Mouse (Mus musculus) kidney, embryonic 14.5 days (tissue): ENCODE results near the gene Map1s. TPM values are rescaled to one million over a fixed set of nuclear protein-coding genes. Genes with fewer than 3 reads are reported as not detected.

Experiments used
- ATAC-seq: fragments of 200-750 bp; cut with Nextera tagmentation; 2 replicates; pipeline ENCODE4 v1.8.0; 2017; ENCODE audit warnings: moderate number of reproducible peaks, mild to moderate bottlenecking, moderate TSS enrichment, moderate library complexity; ENCODE audit not compliant: low FRiP score, low TSS enrichment
- H3K27ac ChIP-seq: fragments of 300-500 bp; sonication (generic); 2 replicates; pipeline ENCODE4 v1.5.1; 2014; ENCODE audit warnings: low read depth, mild to moderate bottlenecking, low read length, moderate library complexity, mixed read lengths
- H3K27me3 ChIP-seq: fragments of 300-500 bp; sonication (generic); 2 replicates; pipeline ENCODE4 v1.6.1; 2014; ENCODE audit warnings: mild to moderate bottlenecking, low read length; ENCODE audit not compliant: control insufficient read depth, insufficient read depth
- H3K36me3 ChIP-seq: fragments of 300-500 bp; sonication (generic); 2 replicates; pipeline ENCODE4 v1.6.1; 2014; ENCODE audit warnings: low read length, mixed read lengths; ENCODE audit not compliant: control insufficient read depth, insufficient read depth
- H3K4me1 ChIP-seq: fragments of 300-500 bp; sonication (generic); 2 replicates; pipeline ENCODE4 v1.6.1; 2014; ENCODE audit warnings: low read length, mixed read lengths; ENCODE audit not compliant: control insufficient read depth, insufficient read depth
- H3K4me2 ChIP-seq: fragments of 300-500 bp; sonication (generic); replicated peaks from 2 replicates; pipeline ENCODE4 v1.6.1; 2014; ENCODE audit warnings: low read depth, mild to moderate bottlenecking, low read length
- H3K4me3 ChIP-seq: fragments of 300-500 bp; sonication (generic); 2 replicates; pipeline ENCODE4 v1.5.1; 2014; ENCODE audit warnings: mild to moderate bottlenecking, low read length
- H3K9ac ChIP-seq: fragments of 300-500 bp; sonication (generic); 2 replicates; pipeline ENCODE4 v1.6.1; 2014; ENCODE audit warnings: low read depth, mild to moderate bottlenecking, low read length, moderate library complexity
- H3K9me3 ChIP-seq: fragments of 300-500 bp; sonication (generic); 2 replicates; pipeline ENCODE4 v1.6.1; 2016; ENCODE audit warnings: low read length; ENCODE audit not compliant: control insufficient read depth
- WGBS: fragments of 180-500 bp; shearing (Covaris S2); extraction: QIAGEN DNeasy Blood & Tissue Kit; methylation state at CpG from one replicate; pipeline ENCODE4 v1.1.7; 2014; 5-methylcytosine and 5-hydroxymethylcytosine counted together
- polyA plus RNA-seq: library from polyadenylated mRNA; unstranded; fragments of >200 nt; fragmentation: Nextera tagmentation; extraction: Ambion mirVana; gene quantifications from 2 replicates; pipeline ENCODE4 v1.2.1, GENCODE M21; 2014

Map1s gene
- 32.1 and 43.4 TPM in 2 replicates for polyA plus RNA-seq

DNA sequence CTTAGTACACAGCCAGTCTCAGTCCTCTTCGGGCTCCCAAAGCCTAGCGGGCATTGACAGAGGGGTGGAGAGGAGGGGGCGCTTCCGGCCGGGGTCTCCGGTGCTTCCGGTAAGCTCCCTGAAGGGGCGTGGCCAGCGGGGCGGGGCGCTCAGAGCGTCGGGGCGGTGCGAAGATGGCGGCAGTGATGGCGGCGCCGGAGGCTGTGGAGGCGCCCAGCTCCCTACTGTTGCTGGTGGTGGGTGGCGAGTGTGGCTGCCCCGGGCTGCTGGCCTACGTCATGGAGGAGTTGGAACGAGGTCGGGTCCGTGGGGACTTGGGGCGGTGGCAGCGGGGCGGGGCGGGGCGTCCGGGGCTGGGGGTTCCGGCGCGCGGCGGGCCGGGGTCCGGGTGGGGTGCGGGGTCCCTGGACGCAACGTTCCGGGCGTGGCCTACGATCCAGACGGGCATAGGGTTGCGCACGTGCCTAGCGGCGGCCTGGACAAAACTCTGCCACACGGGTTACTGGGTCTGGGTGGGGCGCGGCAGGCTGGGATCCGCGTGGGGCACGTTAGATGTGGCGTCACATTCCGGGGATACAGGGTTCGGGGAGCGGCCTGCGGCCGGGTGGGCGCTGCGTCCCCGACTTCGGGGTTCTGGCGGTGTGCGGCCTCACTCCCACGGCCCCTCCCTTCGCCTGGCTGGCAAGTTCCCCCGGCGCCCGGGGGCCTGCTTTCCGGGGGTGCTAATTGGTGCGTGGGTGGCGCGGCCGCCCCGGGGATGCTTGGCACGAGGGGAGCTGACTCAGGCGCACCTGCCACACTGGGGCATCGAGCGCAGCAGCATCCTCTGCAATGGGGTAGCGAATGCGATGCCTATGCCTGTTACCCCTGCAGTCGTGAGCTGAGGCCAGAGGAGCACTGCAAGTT lies at the start of gene Map1s:
Map1s (plus strand) TSS at position 102 of the 906 bp plus-strand sequence.
- Histone ChIP-seq H3K36me3 (peaks cover 6% of the 10 kb centered on the region; the same call in 1 of the 2 replicates), H3K4me2 (peak within 1 kb of the TSS; percentile 90), H3K4me3 (peak within 1 kb of the TSS; percentile 94), H3K27me3 (peaks cover 3% of the 10 kb centered on the region; the same call in 1 of the 2 replicates), H3K9me3 (no peaks in the 10 kb centered on the region), H3K27ac (peak within 1 kb of the TSS; percentile 45), H3K4me1 (peaks cover 6% of the 10 kb centered on the region), H3K9ac (peak within 1 kb of the TSS; percentile 91)
- ATAC-seq, result peak; percentile 93
- WGBS, result under 1% methylated on average over 60 of the region's 86 CpGs

DNA sequence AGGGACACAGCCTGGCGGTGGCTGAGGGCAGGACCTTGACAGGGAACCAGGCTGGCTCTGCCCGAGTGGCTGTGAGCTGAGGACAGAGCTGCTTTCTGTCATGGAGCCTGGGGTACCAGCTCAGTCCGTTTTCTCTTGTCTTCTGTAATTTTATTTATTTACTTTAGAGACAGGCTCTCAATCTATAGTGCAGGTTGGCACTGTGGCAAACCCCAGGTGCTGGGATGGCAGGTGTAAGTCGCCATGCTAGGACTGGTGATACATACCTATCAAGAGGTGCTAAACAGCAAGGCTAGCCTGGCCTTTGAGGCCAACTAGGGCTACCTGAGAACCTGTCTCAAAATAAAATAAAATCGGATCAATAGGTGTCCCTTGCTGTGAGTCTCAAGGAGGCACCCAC lies 49.7 kb upstream of the Map1s start:
- Histone ChIP-seq H3K4me1 (peaks cover 8% of the 10 kb centered on the region), H3K4me3 (no peak overlapping the region), H3K4me2 (no peak overlapping the region), H3K27ac (no peak overlapping the region), H3K36me3 (no peaks in the 10 kb centered on the region), H3K9ac (no peak overlapping the region), H3K9me3 (no peaks in the 10 kb centered on the region), H3K27me3 (no peaks in the 10 kb centered on the region)
- no peak for ATAC-seq
- WGBS, result 64% methylated on average over 5 of the region's 5 CpGs

DNA sequence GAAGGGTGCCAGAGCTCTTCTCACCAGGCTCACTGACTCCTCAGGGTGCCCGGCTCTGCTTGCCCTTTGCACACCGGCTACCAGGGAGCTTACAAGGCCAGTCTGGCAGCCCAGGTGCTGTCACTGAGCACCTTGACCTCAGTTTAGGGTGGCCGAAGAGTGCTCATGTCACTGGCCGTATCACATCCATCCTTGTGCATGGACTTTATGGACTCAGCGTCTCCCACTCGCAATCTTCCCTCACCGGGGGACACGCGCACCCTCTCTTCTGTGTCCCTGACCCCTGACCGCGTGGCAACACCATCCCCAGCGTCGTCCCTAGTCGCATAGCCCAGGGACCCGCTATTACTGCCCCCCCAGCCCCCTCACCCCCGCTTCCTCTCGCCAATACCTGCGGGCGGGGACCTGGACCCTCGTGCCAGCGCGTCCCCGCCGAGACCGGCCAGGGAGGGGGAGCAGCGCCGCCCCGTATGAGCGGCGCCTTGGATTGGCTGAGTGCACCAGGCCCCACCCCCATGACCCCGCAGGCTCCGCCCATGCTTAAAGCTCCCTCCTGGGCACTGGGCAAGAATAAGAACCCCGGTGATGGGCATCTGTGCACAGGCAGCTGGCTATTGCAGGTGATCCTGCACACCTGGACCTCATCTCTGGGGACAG lies 49.1 kb upstream of the Map1s start:
- peak overlapping the region; percentile 43 for H3K4me3 ChIP-seq
- peak overlapping the region; percentile 85 for H3K4me2 ChIP-seq
- peaks cover 8% of the 10 kb centered on the region for H3K4me1 ChIP-seq
- no peaks in the 10 kb centered on the region for H3K36me3 ChIP-seq
- no peaks in the 10 kb centered on the region for H3K9me3 ChIP-seq
- peak; percentile 71 for ATAC-seq
- peaks cover 4% of the 10 kb centered on the region; the same call in 1 of the 2 replicates for H3K27me3 ChIP-seq
- H3K27ac ChIP-seq, result no peak overlapping the region
- 6% methylated on average over 33 of the region's 33 CpGs for WGBS
- peak overlapping the region; percentile 51 for H3K9ac ChIP-seq

DNA sequence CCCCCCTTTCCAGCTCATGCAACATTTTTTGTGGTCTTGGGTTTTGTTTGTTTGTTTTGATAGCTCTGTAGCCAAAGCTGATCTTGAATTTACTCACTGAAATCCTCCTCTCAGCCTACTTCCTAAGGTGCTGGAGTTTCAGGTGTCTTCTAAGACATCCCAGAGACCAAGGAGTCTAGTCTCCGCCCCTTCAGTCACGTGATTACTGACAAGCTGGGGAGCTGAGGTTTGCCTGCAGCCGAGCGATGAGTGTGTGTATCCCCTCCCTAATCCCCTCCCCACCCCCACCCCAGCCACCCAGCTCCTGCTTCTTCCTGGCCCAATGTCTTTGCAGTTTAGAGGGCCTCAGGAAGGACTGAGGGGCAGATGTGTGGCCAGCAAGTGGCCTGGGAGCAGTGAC lies 48.2 kb upstream of the Map1s start:
- Histone ChIP-seq H3K36me3 (no peaks in the 10 kb centered on the region), H3K4me1 (peaks cover 10% of the 10 kb centered on the region), H3K27ac (no peak overlapping the region), H3K27me3 (peaks cover 13% of the 10 kb centered on the region), H3K4me2 (no peak overlapping the region), H3K9ac (no peak overlapping the region), H3K4me3 (no peak overlapping the region), H3K9me3 (no peaks in the 10 kb centered on the region)
- ATAC-seq, result no peak
- 16% methylated on average over 4 of the region's 4 CpGs for WGBS

DNA sequence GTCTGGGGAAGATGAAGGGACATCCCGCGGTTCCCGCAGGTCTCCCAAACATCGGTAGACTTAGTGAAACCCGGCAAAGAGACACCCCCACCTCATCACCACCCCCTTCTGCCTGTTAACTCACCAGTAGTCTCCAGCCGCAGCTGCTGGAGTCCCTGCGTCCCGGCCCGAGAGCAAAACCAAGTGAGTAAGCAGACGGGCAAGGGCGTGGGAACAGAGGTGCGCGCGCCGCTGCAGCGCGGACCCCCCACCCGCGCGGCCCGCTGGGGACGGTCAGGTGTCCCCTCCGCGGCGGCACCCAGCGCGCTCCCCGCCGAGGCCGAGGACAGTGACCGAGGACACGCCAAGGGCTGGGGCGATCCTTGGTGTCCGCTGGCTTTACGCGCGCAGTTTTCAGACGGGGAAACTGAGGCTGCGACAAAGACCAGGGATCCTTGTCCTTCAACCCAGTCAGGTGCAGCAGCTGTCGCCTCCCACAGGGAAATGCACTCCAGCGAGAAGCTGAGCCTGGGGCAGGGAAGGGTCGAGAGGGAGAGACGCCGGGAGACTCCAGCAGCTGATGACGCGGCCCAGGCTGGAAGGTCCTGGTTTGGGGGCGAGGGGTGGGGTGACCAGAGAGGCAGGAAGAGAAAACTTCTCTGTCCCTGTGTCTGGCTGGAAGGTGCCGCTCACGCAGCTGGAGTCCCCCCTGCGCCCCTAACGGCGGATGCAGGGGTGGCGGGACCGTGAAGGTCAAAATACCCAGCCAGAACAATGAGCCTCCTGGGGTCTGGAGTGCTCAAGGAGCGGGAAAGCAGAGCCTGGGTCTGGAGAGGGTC lies 42.7 kb upstream of the Map1s start, which contains the start of gene Kcnn1:
Kcnn1 (minus strand) TSS at position 435 of the 818 bp plus-strand sequence.
- Histone ChIP-seq H3K9me3 (no peaks in the 10 kb centered on the region), H3K9ac (peak within 1 kb of the TSS; percentile 63), H3K4me2 (peak within 1 kb of the TSS; percentile 83), H3K4me3 (peak within 1 kb of the TSS; percentile 49), H3K4me1 (peaks cover 34% of the 10 kb centered on the region), H3K27me3 (peaks cover 34% of the 10 kb centered on the region), H3K27ac (no peak within 1 kb of the TSS), H3K36me3 (peaks cover 5% of the 10 kb centered on the region; the same call in 1 of the 2 replicates)
- no peak for ATAC-seq
- under 1% methylated on average over 55 of the region's 55 CpGs for WGBS

DNA sequence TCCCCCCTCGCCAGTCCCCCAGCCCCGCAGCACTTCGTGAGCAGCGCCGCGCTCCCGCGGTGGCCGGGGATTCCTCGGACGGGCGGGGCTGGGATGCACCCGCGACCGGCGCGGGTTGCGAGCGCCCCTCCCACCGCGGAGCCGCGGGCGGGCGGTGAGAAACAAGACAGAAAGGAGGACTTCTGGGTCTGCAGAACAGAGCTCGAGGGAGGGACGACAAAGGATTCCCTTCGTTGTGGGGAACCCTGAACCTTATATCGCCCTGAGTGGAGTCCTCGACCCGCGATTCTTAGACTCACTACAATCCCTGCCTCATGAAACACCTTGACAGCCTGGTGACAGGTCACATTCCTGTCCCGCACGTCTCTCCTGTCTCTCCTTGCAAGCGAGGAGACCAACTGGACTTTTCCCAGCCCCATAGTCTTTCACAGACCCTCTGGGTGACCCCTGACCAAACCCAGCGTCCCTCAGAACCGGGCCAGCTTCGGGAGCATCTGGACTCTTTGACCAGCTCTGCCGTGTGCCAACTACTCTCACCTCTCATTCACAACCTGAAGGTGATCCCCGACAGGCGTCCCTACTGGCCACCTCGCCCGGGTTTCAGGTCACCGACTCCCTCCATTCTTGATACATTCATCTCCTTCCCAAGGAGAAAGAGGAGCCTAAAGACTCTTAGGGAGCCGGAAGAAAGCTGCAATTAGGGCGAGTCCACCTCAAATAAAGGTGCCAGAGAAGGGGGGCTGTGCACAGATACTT lies 41.6 kb upstream of the Map1s start:
- H3K27ac ChIP-seq, result 0 out of 2 replicates have a peak overlapping the region, but pooled peaks have one; percentile 59
- WGBS, result under 1% methylated on average over 46 of the region's 46 CpGs
- H3K36me3 ChIP-seq, result peaks cover 6% of the 10 kb centered on the region; the same call in 1 of the 2 replicates
- peak overlapping the region; percentile 49 for H3K4me3 ChIP-seq
- no peak for ATAC-seq
- peak overlapping the region; percentile 63 for H3K9ac ChIP-seq
- peaks cover 34% of the 10 kb centered on the region for H3K27me3 ChIP-seq
- H3K4me2 ChIP-seq, result peak overlapping the region; percentile 83
- no peaks in the 10 kb centered on the region for H3K9me3 ChIP-seq
- peaks cover 38% of the 10 kb centered on the region for H3K4me1 ChIP-seq

DNA sequence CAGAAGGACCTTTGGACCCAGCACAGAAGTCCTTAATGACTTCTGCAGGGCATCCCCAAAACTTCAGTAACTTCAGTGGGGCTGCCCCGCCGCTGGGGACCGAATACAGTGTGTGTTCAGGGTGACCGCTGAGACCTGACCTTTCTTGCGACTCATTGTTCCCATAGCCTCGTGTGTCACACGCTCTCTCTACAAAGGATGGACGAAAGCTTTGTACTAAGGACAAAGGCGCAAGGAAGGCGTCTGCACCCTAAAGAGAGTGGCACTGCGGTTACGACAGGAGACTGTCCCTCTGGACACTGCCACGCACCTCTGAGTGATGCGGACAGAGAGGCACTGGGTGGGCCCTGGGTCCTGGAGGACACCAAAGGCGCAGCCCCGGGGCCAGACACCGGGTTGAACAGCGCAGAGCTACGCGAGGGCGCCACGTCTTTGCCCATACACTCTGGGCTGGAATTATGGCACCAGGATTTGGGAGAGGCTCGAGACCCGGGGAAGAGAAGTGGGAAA lies 41.0 kb upstream of the Map1s start:
- WGBS, result 2% methylated on average over 24 of the region's 24 CpGs
- Histone ChIP-seq H3K4me3 (peak overlapping the region; percentile 49), H3K9ac (peak overlapping the region; percentile 63), H3K4me1 (peaks cover 38% of the 10 kb centered on the region), H3K36me3 (peaks cover 6% of the 10 kb centered on the region; the same call in 1 of the 2 replicates), H3K9me3 (no peaks in the 10 kb centered on the region), H3K27me3 (peaks cover 34% of the 10 kb centered on the region), H3K27ac (peak overlapping the region; percentile 59; the same call in 1 of the 2 replicates), H3K4me2 (peak overlapping the region; percentile 83)
- ATAC-seq, result peak; percentile 2; the same call in 1 of the 2 replicates
